Mouse (Mus musculus) spleen, adult 2 months (tissue): ENCODE data around the gene Slc25a12.

Experiments used
- CTCF ChIP-seq: fragments of 200-500 bp; IDR thresholded peaks from 2 replicates; pipeline ENCODE4 v1.5.1; 2011; ENCODE audit warnings: mild to moderate bottlenecking, inconsistent platforms; ENCODE audit not compliant: insufficient read depth, insufficient read length, insufficient replicate concordance; ENCODE audit errors: extremely low read depth
- POLR2A ChIP-seq: fragments of 200-500 bp; IDR thresholded peaks from 2 replicates; pipeline ENCODE4 v1.6.1; 2011; ENCODE audit warnings: low read depth, low read length, inconsistent platforms

GRCm38 (mm10) chr2:71389864-71390263, 22.3 kb upstream of the Slc25a12 start:
- no peak for TF ChIP-seq POLR2A
- no peak for TF ChIP-seq CTCF
